In genomic region chr15:103197785-103198184, GRCm38 (mm10) we compare ENCODE assay signal across 17 mouse cellular contexts. TPM values are rescaled to one million over a fixed set of nuclear protein-coding genes. Genes with fewer than 3 reads are reported as not detected.
DNase-seq lines count a peak whose midpoint lies in the region; ATAC-seq and TF ChIP-seq lines count a peak whose summit lies in the region.
"Had no signal": no experiment of that assay in that cellular context is flagged by ENCODE, and none has a peak within 500 bp of the region (broad histone marks: within the 10 kb centered on the region; RNA-seq: fewer than 3 reads in every experiment).

No protein-coding gene starts in this region.

- DNase-seq in heart, adult 11 months, result no peak
- DNase-seq in brain, adult 2 months (ENCODE audit: low read depth, low spot score), result peak; percentile 26
- peak; percentile 48 for DNase-seq in brain, embryonic 14.5 days (ENCODE audit: low read depth)
- DNase-seq in midbrain, embryonic 10.5 days (ENCODE audit: low spot score), result no peak
- DNase-seq: adrenal gland, adult 2 months; adrenal gland, postnatal 25 days; cerebellum, adult 11 months; cerebellum, adult 8-10 months; cerebellum, postnatal 14 days; gastrocnemius, postnatal 14 days; heart, postnatal 14 days; kidney, adult 18-20 months had no signal

- H3K4me3 ChIP-seq in heart, embryonic 13.5 days, result no peak overlapping the region
- no peak overlapping the region for H3K4me3 ChIP-seq in myocyte
- no peak overlapping the region for H3K4me3 ChIP-seq in midbrain, embryonic 10.5 days
- H3K4me3 ChIP-seq: embryonic facial prominence, embryonic 10.5 days; hindbrain, embryonic 13.5 days; intestine, embryonic 15.5 days had no signal

- no peak overlapping the region for H3ac ChIP-seq in myocyte (ENCODE audit: control insufficient read depth, insufficient read length)

- H3K4me1 ChIP-seq in heart, embryonic 13.5 days, result peaks cover 45% of the 10 kb centered on the region
- no peaks in the 10 kb centered on the region for H3K4me1 ChIP-seq in midbrain, embryonic 10.5 days
- H3K4me1 ChIP-seq: embryonic facial prominence, embryonic 10.5 days; intestine, embryonic 15.5 days had no signal

- peaks cover 85% of the 10 kb centered on the region for H3K36me3 ChIP-seq in heart, embryonic 13.5 days
- H3K36me3 ChIP-seq in myocyte (ENCODE audit: control insufficient read depth, insufficient read depth), result peaks cover 87% of the 10 kb centered on the region
- H3K36me3 ChIP-seq in midbrain, embryonic 10.5 days, result peaks cover 99% of the 10 kb centered on the region

- TF ChIP-seq CTCF in brain, embryonic 14.5 days (IDR thresholded peaks at IDR 0.05; ENCODE audit: borderline replicate concordance, extremely low read depth, insufficient read depth, insufficient read length), result no peak

- WGBS in heart, embryonic 13.5 days, result 81% methylated on average over 4 of the region's 4 CpGs
- 92% methylated on average over 4 of the region's 4 CpGs for WGBS in midbrain, embryonic 10.5 days

- peaks cover 28% of the 10 kb centered on the region for H3K79me2 ChIP-seq in myocyte (ENCODE audit: control insufficient read depth, insufficient read depth)

- ATAC-seq in heart, embryonic 13.5 days (ENCODE audit: extremely low read depth, insufficient number of reproducible peaks, low FRiP score, low TSS enrichment), result no peak
- ATAC-seq: intestine, embryonic 15.5 days had no signal

- TF ChIP-seq POLR2A in brain, embryonic 14.5 days (IDR thresholded peaks at IDR 0.05; ENCODE audit: borderline replicate concordance, extremely low read depth, insufficient read depth, insufficient read length, poor library complexity, severe bottlenecking), result no peak
- no peak for TF ChIP-seq POLR2A in myocyte (IDR thresholded peaks at IDR 0.05; ENCODE audit: insufficient read length, low read depth)

- H3K9me3 ChIP-seq in heart, embryonic 13.5 days, result no peaks in the 10 kb centered on the region
- H3K9me3 ChIP-seq in midbrain, embryonic 10.5 days (replicated peaks), result no peaks in the 10 kb centered on the region
- H3K9me3 ChIP-seq: embryonic facial prominence, embryonic 10.5 days; hindbrain, embryonic 13.5 days; intestine, embryonic 15.5 days had no signal

- H3K4me2 ChIP-seq in heart, embryonic 13.5 days, result no peak overlapping the region
- no peak overlapping the region for H3K4me2 ChIP-seq in myocyte (ENCODE audit: low read depth)
- H3K4me2 ChIP-seq: hindbrain, embryonic 13.5 days; intestine, embryonic 15.5 days had no signal

- H3K27ac ChIP-seq in heart, embryonic 13.5 days (replicated peaks), result 0 out of 2 replicates have a peak overlapping the region, but pooled peaks have one; percentile 28
- no peak overlapping the region for H3K27ac ChIP-seq in midbrain, embryonic 10.5 days (replicated peaks)
- H3K27ac ChIP-seq: embryonic facial prominence, embryonic 10.5 days; hindbrain, embryonic 13.5 days; intestine, embryonic 15.5 days had no signal

- no peak overlapping the region for H3K9ac ChIP-seq in heart, embryonic 13.5 days
- H3K9ac ChIP-seq: hindbrain, embryonic 13.5 days; intestine, embryonic 15.5 days had no signal

- no peaks in the 10 kb centered on the region for H3K27me3 ChIP-seq in heart, embryonic 13.5 days (replicated peaks)
- H3K27me3 ChIP-seq in myocyte (ENCODE audit: control insufficient read depth, insufficient read depth, insufficient read length), result no peaks in the 10 kb centered on the region
- H3K27me3 ChIP-seq in midbrain, embryonic 10.5 days (ENCODE audit: low read depth, poor library complexity, severe bottlenecking), result no peaks in the 10 kb centered on the region
- H3K27me3 ChIP-seq: hindbrain, embryonic 13.5 days; intestine, embryonic 15.5 days had no signal

TF ChIP-seq in myocyte, 11 proteins besides CTCF, POLR2A, EP300 and RAD21:
- TF ChIP-seq MAX (IDR thresholded peaks at IDR 0.05; ENCODE audit: low read depth) (no peak), SRF (IDR thresholded peaks at IDR 0.05; ENCODE audit: control insufficient read depth, insufficient read length, low read depth) (no peak), E2F4 (IDR thresholded peaks at IDR 0.05; ENCODE audit: insufficient read depth) (no peak), POLR2AphosphoS2 (IDR thresholded peaks at IDR 0.05; ENCODE audit: insufficient read length, low read depth) (peak; percentile 12), TCF12 (IDR thresholded peaks at IDR 0.05; ENCODE audit: insufficient read depth, poor library complexity, severe bottlenecking) (no peak), MYOD1 (IDR thresholded peaks at IDR 0.05; ENCODE audit: control insufficient read depth in 1 of 3, insufficient read length in 2 of 3, low read depth in 2 of 3) (no peak), CEBPB (IDR thresholded peaks at IDR 0.05; ENCODE audit: insufficient read depth, poor library complexity, severe bottlenecking) (no peak)

RNA-seq across cellular contexts. Expression of gene Smug1, which starts 30.9 kb away (rescaled TPM):
- 15.8 and 16.2 TPM in 2 replicates for polyA plus RNA-seq in heart, embryonic 13.5 days (2015; fragmentation: Nextera tagmentation; extraction: Ambion mirVana)
- polyA plus RNA-seq in brain, embryonic 14.5 days (2012; rRNA removed), result 30.5 and 31.6 TPM in 2 replicates
- 18.6 TPM for polyA plus RNA-seq in myocyte (2012; fragmentation: generic; extraction: Trizol)
- 24.6 and 26.4 TPM in 2 replicates for polyA plus RNA-seq in midbrain, embryonic 10.5 days (2016; fragmentation: Nextera tagmentation; extraction: Ambion mirVana)

RNA-seq across cellular contexts. Expression of gene Cbx5, which starts 41.8 kb away (rescaled TPM):
- polyA plus RNA-seq in heart, embryonic 13.5 days (2015; fragmentation: Nextera tagmentation; extraction: Ambion mirVana), result 91.9 and 97.2 TPM in 2 replicates
- 101 and 118 TPM in 2 replicates for polyA plus RNA-seq in brain, embryonic 14.5 days (2012; rRNA removed)
- polyA plus RNA-seq in myocyte (2012; fragmentation: generic; extraction: Trizol), result 54.8 TPM
- 194 and 206 TPM in 2 replicates for polyA plus RNA-seq in midbrain, embryonic 10.5 days (2016; fragmentation: Nextera tagmentation; extraction: Ambion mirVana)

RNA-seq across cellular contexts. Expression of gene Hnrnpa1, which starts 42.4 kb away (rescaled TPM):
- polyA plus RNA-seq in heart, embryonic 13.5 days (2015; fragmentation: Nextera tagmentation; extraction: Ambion mirVana), result 500 and 519 TPM in 2 replicates
- polyA plus RNA-seq in brain, embryonic 14.5 days (2012; rRNA removed), result 976 and 1,085 TPM in 2 replicates
- polyA plus RNA-seq in myocyte (2012; fragmentation: generic; extraction: Trizol), result 285 TPM
- 1,542 and 1,692 TPM in 2 replicates for polyA plus RNA-seq in midbrain, embryonic 10.5 days (2016; fragmentation: Nextera tagmentation; extraction: Ambion mirVana)

Comparison
In these comparisons a context has a peak if more than half of its experiments do, and no peak if none do; other contexts are left out.
1. DNase-seq: peak in brain, adult 2 months (single experiment) and brain, embryonic 14.5 days (single experiment); none in heart, adult 11 months (single experiment) and midbrain, embryonic 10.5 days (single experiment).